Mouse (Mus musculus) lung, postnatal 0 days (tissue): ENCODE results near the gene Bdkrb2.

Experiments
- CTCF ChIP-seq: IDR thresholded peaks from 2 replicates; pipeline ENCODE4 v1.5.1; 2016; ENCODE audit warnings: antibody characterized with exemption, mild to moderate bottlenecking
- EP300 ChIP-seq: IDR thresholded peaks from 2 replicates; pipeline ENCODE4 v1.6.1; 2016; ENCODE audit warnings: antibody characterized with exemption, mild to moderate bottlenecking, control low read depth

GRCm38 (mm10) chr12:105625798-105626197 lies 62.8 kb downstream of the Bdkrb2 start:
- no peak for TF ChIP-seq CTCF
- no peak for TF ChIP-seq EP300
